Mouse (Mus musculus) adrenal gland, adult 18-20 months (tissue): Measurements from ENCODE around the gene Nub1. TPM values are rescaled to one million over a fixed set of nuclear protein-coding genes. Genes with fewer than 3 reads are reported as not detected.

Experiments used
- DNase-seq, 2 experiments: peaks; one replicate each; pipeline ENCODE4 v3.0.0; 2021 to 2022; ENCODE audit warnings: low spot score in 2 of 2
- total RNA-seq, 2 experiments: library from RNA; stranded (reverse); gene quantifications; 1 replicate in 1 of 2; 2 replicates in 1 of 2; pipeline ENCODE4 v1.2.3; 2021

Gene Nub1
- total RNA-seq, 2 experiments from 2014 or later, result 50.1 to 62.0 TPM

GRCm38 (mm10) chr5:24687696-24688095 is 2.4 kb downstream of the Nub1 start:
- no peak for DNase-seq

DNA sequence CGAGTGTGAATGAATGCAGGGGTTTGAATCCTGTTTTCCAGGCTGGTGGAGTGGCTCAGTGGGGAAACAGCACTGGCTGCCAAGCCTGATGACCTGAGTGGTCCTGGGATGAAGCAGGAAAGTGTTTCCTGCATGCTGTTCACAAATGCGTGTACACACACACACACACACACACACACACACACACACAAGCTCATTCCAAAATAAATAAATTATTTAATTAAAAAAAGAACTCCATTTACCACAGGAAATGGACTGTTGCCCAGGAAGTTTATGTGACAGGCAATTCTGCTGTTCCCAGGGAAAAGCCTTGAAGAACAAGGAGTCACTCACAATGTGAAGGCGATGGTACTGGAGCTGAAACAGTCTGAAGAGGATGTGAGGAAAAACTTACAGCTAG is 11.4 kb downstream of the Nub1 start:
- DNase-seq, result no peak

DNA sequence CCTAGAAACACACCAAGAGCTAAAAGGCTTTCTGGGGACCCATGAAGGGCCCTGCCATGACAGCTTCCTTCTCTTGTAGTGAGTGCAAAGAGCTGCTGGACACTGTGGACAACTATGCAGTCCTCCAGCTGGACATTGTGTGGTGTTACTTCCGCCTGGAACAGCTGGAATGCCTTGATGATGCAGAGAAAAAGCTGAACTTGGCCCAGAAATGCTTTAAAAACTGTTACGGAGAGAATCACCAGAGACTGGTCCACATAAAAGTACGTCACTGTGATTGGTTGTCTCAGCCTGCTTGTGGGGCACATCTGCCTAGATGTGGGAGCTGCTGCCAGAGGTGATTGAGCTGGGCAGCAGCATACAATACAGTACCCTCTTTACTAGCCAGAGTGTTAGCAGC is 15.9 kb downstream of the Nub1 start:
- DNase-seq, result no peak

DNA sequence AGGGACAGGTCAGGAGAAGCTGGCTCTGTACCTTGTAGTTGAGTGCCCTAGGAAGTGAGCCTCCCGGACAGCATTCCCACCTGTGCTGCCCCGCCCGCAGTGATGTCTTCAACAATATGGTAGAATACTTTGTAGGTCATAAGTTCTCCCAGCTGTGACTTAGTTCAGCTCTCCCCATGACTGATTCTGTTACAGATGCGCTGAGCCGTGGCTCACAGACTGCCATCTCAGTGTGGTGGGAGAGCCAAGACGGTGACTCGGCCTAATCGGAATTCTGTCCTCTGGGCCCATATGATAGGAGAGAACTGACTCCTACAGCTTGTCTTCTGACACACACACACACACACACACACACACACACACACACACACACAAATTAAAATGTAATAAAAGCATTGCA is 19.3 kb downstream of the Nub1 start:
- no peak for DNase-seq

DNA sequence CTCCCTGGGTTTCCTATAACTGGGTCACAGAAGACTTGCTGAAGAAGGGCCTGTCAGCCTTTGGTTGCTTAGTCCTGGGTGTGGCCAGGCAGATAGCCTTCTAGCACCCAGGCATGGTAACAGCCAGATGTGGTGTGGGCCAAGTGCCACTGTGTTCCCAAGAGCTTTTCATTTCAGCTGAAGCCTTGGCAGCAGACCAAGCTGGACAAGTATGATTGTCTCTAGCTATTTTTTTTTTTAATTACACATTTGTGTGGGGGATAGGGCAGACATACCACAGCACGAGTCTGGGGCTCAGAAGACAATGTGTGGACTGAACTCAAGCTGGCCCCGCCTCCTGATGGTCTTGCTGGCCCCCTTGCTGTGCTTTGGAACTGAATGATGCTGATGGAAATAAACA is 24.6 kb downstream of the Nub1 start:
- no peak for DNase-seq

- DNase-seq, result no peak
These were observed 26.3 kb downstream of the Nub1 start for GRCm38 (mm10) chr5:24711615-24712014.

GRCm38 (mm10) chr5:24713199-24713598 is 27.9 kb downstream of the Nub1 start:
- peak in 1 of 2 experiments; percentile 36 for DNase-seq

DNA sequence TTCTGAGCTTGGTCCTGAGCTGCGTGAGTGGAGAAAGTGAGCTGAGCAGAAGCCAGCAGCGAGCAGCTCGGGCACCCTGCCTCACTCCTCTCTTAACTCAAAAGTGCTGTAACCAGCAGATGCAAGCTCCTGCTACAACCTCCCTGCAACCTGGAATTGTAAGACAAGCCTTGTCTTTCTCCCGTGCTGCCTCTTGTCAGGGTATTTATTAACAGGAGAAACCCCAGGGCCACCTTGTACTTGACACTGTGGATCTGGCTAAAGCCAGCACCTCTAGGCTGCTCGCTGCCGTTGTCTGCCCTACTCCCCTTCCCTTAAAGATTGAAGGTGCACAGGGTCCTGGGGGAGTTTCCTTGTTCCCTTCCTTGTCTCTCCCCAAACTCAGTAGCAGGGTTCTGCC is 28.7 kb downstream of the Nub1 start:
- DNase-seq, result no peak

- DNase-seq, result no peak
These were observed 32.7 kb downstream of the Nub1 start for GRCm38 (mm10) chr5:24718076-24718475.

- DNase-seq, result no peak
These were observed 34.5 kb downstream of the Nub1 start for GRCm38 (mm10) chr5:24719852-24720251.

GRCm38 (mm10) chr5:24723527-24724269 is 38.4 kb downstream of the Nub1 start:
- DNase-seq, result no peak

DNA sequence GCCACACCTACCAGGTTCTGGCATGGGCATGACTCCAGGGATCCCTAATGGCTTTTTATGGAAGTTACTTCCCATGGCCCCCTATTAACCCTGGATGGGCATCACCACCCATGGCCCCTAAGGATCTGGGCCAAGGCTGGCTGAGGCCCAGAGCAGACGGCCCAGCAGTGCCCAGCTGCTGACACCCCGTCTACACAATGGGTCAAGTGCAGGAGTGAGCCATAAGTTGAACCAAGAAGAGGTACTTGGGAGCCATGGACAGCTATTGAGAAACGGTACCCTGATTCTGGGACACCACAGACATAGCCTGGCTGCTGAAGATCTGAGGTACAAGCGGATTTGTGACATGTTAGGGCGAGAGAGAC is 38.9 kb downstream of the Nub1 start:
- DNase-seq, result no peak

DNA sequence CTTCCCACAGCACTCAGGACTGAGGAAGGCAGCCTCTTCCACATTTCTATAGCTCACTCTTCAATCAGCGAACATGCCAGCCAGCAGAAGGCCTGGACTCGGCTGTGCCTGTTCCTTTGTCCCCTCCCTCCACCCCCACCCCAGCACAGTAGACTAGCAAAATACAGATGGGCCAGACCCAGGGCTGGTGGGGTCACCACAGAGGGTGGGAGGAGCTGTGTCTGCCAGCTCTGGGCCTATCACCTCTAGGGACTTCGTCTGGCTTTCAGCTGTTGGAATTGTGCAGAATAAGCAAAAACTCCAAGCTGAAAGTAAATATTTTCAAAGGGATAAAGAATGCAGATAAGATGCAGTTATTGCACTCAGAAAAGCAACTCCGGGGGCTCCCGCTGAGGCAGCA is 39.5 kb downstream of the Nub1 start:
- no peak for DNase-seq

- DNase-seq, result no peak
These were observed 40.6 kb downstream of the Nub1 start for GRCm38 (mm10) chr5:24725897-24726296.

GRCm38 (mm10) chr5:24726901-24727836 is 41.8 kb downstream of the Nub1 start:
- no peak for DNase-seq

GRCm38 (mm10) chr5:24729797-24730487 is 44.6 kb downstream of the Nub1 start:
- DNase-seq, result no peak

GRCm38 (mm10) chr5:24730488-24730871 is 45.1 kb downstream of the Nub1 start, which contains the start of gene Wdr86:
TSS of gene Wdr86 (minus strand) at chr5:24730727.
- DNase-seq, result no peak

- no peak for DNase-seq
These were observed 45.7 kb downstream of the Nub1 start for GRCm38 (mm10) chr5:24730986-24731385.

GRCm38 (mm10) chr5:24733134-24733533 is 47.8 kb downstream of the Nub1 start:
- no peak for DNase-seq

DNA sequence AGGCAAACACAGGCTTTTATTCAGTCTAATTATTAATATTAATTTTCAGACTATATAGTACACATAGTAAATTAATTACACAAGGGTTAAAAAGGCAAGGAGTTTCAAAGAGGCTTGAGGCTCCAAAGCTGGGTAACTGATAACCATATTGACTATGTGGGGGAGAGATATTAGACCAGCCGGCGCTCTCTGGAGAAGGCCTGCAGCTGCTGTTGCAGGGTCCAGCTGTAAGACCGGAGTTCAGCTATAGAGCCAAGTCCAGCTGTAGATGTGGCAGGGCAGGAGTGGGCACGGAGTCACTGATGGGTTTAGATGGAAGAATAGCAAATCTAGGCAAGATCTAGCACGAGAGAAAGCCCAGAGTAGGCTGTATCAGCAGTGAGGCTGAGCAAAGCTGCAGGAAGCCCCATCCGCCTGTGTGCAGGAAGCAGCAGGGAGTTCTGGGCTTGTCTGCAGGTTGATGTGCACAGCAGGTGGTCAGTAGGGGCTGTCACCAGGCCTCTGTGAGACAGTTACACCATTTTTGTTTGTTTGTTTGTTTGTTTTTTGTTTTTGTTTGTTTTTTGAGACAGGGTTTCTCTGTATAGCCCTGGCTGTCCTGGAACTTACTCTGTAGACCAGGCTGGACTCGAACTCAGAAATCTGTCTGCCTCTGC is 48.6 kb downstream of the Nub1 start:
- DNase-seq, result no peak

- no peak for DNase-seq
These were observed 52.3 kb downstream of the Nub1 start for GRCm38 (mm10) chr5:24737595-24737994.
